Mouse (Mus musculus): ENCODE measurements around the gene Fastkd5. TPM values are rescaled to one million over a fixed set of nuclear protein-coding genes. Genes with fewer than 3 reads are reported as not detected.

Gene Fastkd5
- 1.6 TPM for polyA plus RNA-seq (2015; fragmentation: Illumina TruSeq; extraction: RNeasy Lipid Tissue Mini Kit (QIAGEN cat#74804); ENCODE audit: insufficient read depth, low read depth, low replicate concordance)

GRCm38 (mm10) chr2:130629839-130630203, at the start of gene Fastkd5, which contains the start of gene Ubox5:
TSS of gene Fastkd5 (minus strand) at chr2:130630027.
TSS of gene Ubox5 (minus strand) at chr2:130630038.

GRCm38 (mm10) chr2:130667559-130667958, 37.7 kb upstream of the Fastkd5 start, which contains the start of gene Itpa:
TSS of gene Itpa (plus strand) at chr2:130667610.

GRCm38 (mm10) chr2:130664102-130664701, 34.4 kb upstream of the Fastkd5 start, which contains the start of gene Ddrgk1:
TSS of gene Ddrgk1 (minus strand) at chr2:130664659.

GRCm38 (mm10) chr2:130642684-130643369, 13.0 kb upstream of the Fastkd5 start, which contains the start of gene Lzts3:
TSS of gene Lzts3 (minus strand) at chr2:130642803.

GRCm38 (mm10) chr2:130582552-130582951, 47.3 kb downstream of the Fastkd5 start, which contains the start of gene Avp:
TSS of gene Avp (minus strand) at chr2:130582554.

GRCm38 (mm10) chr2:130575873-130576272, 54.0 kb downstream of the Fastkd5 start, which contains the start of gene Oxt:
TSS of gene Oxt (plus strand) at chr2:130576173.

Other genes starting within 250 kb of the Fastkd5 start
- 6.9 TPM for gene Cpxm1, start 232.5 kb downstream of the Fastkd5 start, polyA plus RNA-seq (2015; fragmentation: Illumina TruSeq; extraction: RNeasy Lipid Tissue Mini Kit (QIAGEN cat#74804); ENCODE audit: insufficient read depth, low read depth, low replicate concordance)
- gene Gm28372, start 224.8 kb downstream of the Fastkd5 start, polyA plus RNA-seq (2015; fragmentation: Illumina TruSeq; extraction: RNeasy Lipid Tissue Mini Kit (QIAGEN cat#74804); ENCODE audit: insufficient read depth, low read depth, low replicate concordance): not detected
- not detected for gene 1700020A23Rik, start 224.8 kb downstream of the Fastkd5 start, polyA plus RNA-seq (2015; fragmentation: Illumina TruSeq; extraction: RNeasy Lipid Tissue Mini Kit (QIAGEN cat#74804); ENCODE audit: insufficient read depth, low read depth, low replicate concordance)
- not detected for gene Tmem239, start 223.5 kb downstream of the Fastkd5 start, polyA plus RNA-seq (2015; fragmentation: Illumina TruSeq; extraction: RNeasy Lipid Tissue Mini Kit (QIAGEN cat#74804); ENCODE audit: insufficient read depth, low read depth, low replicate concordance)
- gene Vps16, start 205.7 kb downstream of the Fastkd5 start, polyA plus RNA-seq (2015; fragmentation: Illumina TruSeq; extraction: RNeasy Lipid Tissue Mini Kit (QIAGEN cat#74804); ENCODE audit: insufficient read depth, low read depth, low replicate concordance): 51.8 TPM
- 6.8 TPM for gene Pced1a, start 205.3 kb downstream of the Fastkd5 start, polyA plus RNA-seq (2015; fragmentation: Illumina TruSeq; extraction: RNeasy Lipid Tissue Mini Kit (QIAGEN cat#74804); ENCODE audit: insufficient read depth, low read depth, low replicate concordance)
- gene Ptpra, start 179.7 kb downstream of the Fastkd5 start, polyA plus RNA-seq (2015; fragmentation: Illumina TruSeq; extraction: RNeasy Lipid Tissue Mini Kit (QIAGEN cat#74804); ENCODE audit: insufficient read depth, low read depth, low replicate concordance): 13.0 TPM
- gene Mrps26, start 66.3 kb downstream of the Fastkd5 start, polyA plus RNA-seq (2015; fragmentation: Illumina TruSeq; extraction: RNeasy Lipid Tissue Mini Kit (QIAGEN cat#74804); ENCODE audit: insufficient read depth, low read depth, low replicate concordance): 13.6 TPM
- gene Oxt, start 53.9 kb downstream of the Fastkd5 start, polyA plus RNA-seq (2015; fragmentation: Illumina TruSeq; extraction: RNeasy Lipid Tissue Mini Kit (QIAGEN cat#74804); ENCODE audit: insufficient read depth, low read depth, low replicate concordance): not detected
- not detected for gene Avp, start 47.5 kb downstream of the Fastkd5 start, polyA plus RNA-seq (2015; fragmentation: Illumina TruSeq; extraction: RNeasy Lipid Tissue Mini Kit (QIAGEN cat#74804); ENCODE audit: insufficient read depth, low read depth, low replicate concordance)
- 1.4 TPM for gene Ubox5, start within 50 bp of the Fastkd5 start, polyA plus RNA-seq (2015; fragmentation: Illumina TruSeq; extraction: RNeasy Lipid Tissue Mini Kit (QIAGEN cat#74804); ENCODE audit: insufficient read depth, low read depth, low replicate concordance)
- 4.6 TPM for gene Lzts3, start 12.8 kb upstream of the Fastkd5 start, polyA plus RNA-seq (2015; fragmentation: Illumina TruSeq; extraction: RNeasy Lipid Tissue Mini Kit (QIAGEN cat#74804); ENCODE audit: insufficient read depth, low read depth, low replicate concordance)
- 75.4 TPM for gene Ddrgk1, start 34.6 kb upstream of the Fastkd5 start, polyA plus RNA-seq (2015; fragmentation: Illumina TruSeq; extraction: RNeasy Lipid Tissue Mini Kit (QIAGEN cat#74804); ENCODE audit: insufficient read depth, low read depth, low replicate concordance)
- 7.5 TPM for gene Itpa, start 37.6 kb upstream of the Fastkd5 start, polyA plus RNA-seq (2015; fragmentation: Illumina TruSeq; extraction: RNeasy Lipid Tissue Mini Kit (QIAGEN cat#74804); ENCODE audit: insufficient read depth, low read depth, low replicate concordance)
- not detected for gene Slc4a11, start 67.5 kb upstream of the Fastkd5 start, polyA plus RNA-seq (2015; fragmentation: Illumina TruSeq; extraction: RNeasy Lipid Tissue Mini Kit (QIAGEN cat#74804); ENCODE audit: insufficient read depth, low read depth, low replicate concordance)